Mouse (Mus musculus) heart, postnatal 4 days (tissue): ENCODE measurements around the gene A4gnt. TPM values are rescaled to one million over a fixed set of nuclear protein-coding genes. Genes with fewer than 3 reads are reported as not detected.
"Not testable (repeated sequence)": the region's sequence is repeated elsewhere in the genome, so short reads cannot be mapped to it uniquely, and the experiment has no call there.

Source experiments
- DNase-seq: peaks from one replicate; pipeline ENCODE4 v3.0.0; 2021
- total RNA-seq, 2 experiments: library from RNA; stranded (reverse); gene quantifications; 2 replicates each; pipeline ENCODE4 v1.2.3; 2021

The A4gnt gene
- not detected for total RNA-seq

GRCm38 (mm10) chr9:99612202-99612601 lies at the start of gene A4gnt:
A4gnt (plus strand) TSS chr9:99612502.
- DNase-seq: no peak

- DNase-seq: peak; percentile 80
Observed at GRCm38 (mm10) chr9:99563714-99564113, 48.6 kb upstream of the A4gnt start.

- no peak for DNase-seq
Observed at GRCm38 (mm10) chr9:99568023-99568346, 44.3 kb upstream of the A4gnt start.

- DNase-seq: peak; percentile 92
Observed at GRCm38 (mm10) chr9:99568347-99569070, 43.8 kb upstream of the A4gnt start, which contains the start of gene Armc8. Armc8 (minus strand) TSS chr9:99568899.

- no peak for DNase-seq
Observed at GRCm38 (mm10) chr9:99569071-99569397, 43.3 kb upstream of the A4gnt start.

GRCm38 (mm10) chr9:99575677-99576480 lies 36.4 kb upstream of the A4gnt start, which contains the start of gene Dbr1:
Dbr1 (plus strand) TSS chr9:99575799.
- peak; percentile 96 for DNase-seq

GRCm38 (mm10) chr9:99580655-99581054 lies 31.6 kb upstream of the A4gnt start:
- DNase-seq: peak; percentile 40

- peak; percentile 81 for DNase-seq
Observed at GRCm38 (mm10) chr9:99587505-99588202, 24.6 kb upstream of the A4gnt start.

GRCm38 (mm10) chr9:99591144-99591543 lies 21.2 kb upstream of the A4gnt start:
- DNase-seq: no peak

- not testable (repeated sequence) for DNase-seq
Observed at GRCm38 (mm10) chr9:99599127-99599526, 13.2 kb upstream of the A4gnt start.

GRCm38 (mm10) chr9:99603566-99603965 lies 8.7 kb upstream of the A4gnt start:
- DNase-seq: no peak

- no peak for DNase-seq
Observed at GRCm38 (mm10) chr9:99619688-99620087, 7.4 kb downstream of the A4gnt start.

GRCm38 (mm10) chr9:99620196-99620595 lies 7.9 kb downstream of the A4gnt start:
- DNase-seq: no peak

GRCm38 (mm10) chr9:99622034-99622433 lies 9.7 kb downstream of the A4gnt start:
- DNase-seq: no peak

- DNase-seq: no peak
Observed at GRCm38 (mm10) chr9:99622966-99623365, 10.7 kb downstream of the A4gnt start.

GRCm38 (mm10) chr9:99624117-99624516 lies 11.8 kb downstream of the A4gnt start:
- DNase-seq: no peak

GRCm38 (mm10) chr9:99628581-99628980 lies 16.3 kb downstream of the A4gnt start:
- DNase-seq: no peak

- peak; percentile 82 for DNase-seq
Observed at GRCm38 (mm10) chr9:99629281-99630011, 17.1 kb downstream of the A4gnt start, which contains the start of gene Dzip1l. Dzip1l (plus strand) TSS chr9:99629496.

- DNase-seq: peak; percentile 12
Observed at GRCm38 (mm10) chr9:99630071-99630470, 17.8 kb downstream of the A4gnt start.

- DNase-seq: no peak
Observed at GRCm38 (mm10) chr9:99630528-99631125, 18.3 kb downstream of the A4gnt start.

- DNase-seq: no peak
Observed at GRCm38 (mm10) chr9:99631781-99632180, 19.5 kb downstream of the A4gnt start.

GRCm38 (mm10) chr9:99632264-99632663 lies 20.0 kb downstream of the A4gnt start:
- no peak for DNase-seq
